Mouse (Mus musculus) heart, postnatal 0 days (tissue): ENCODE measurements at regions not wholly inside any gene's neighbourhood (a gene's known extent, or its start where the extent isn't known, plus 50 kb on each side); places are given as distances from the start of the nearest gene placed in this dataset.
A peak's percentile ranks its signal among the peaks of the same experiment; 100 is the strongest.

Experiments
- ATAC-seq: fragments of 200-750 bp; cut with Nextera tagmentation; 2 replicates; pipeline ENCODE4 v1.8.0; 2017; ENCODE audit warnings: low read depth, moderate number of reproducible peaks, moderate library complexity; ENCODE audit not compliant: insufficient read depth
- DNase-seq: peaks from one replicate; pipeline ENCODE4 v3.0.0-alpha.2; 2016; ENCODE audit warnings: low spot score
- H3K27ac ChIP-seq: fragments of 300-500 bp; sonication (generic); 2 replicates; pipeline ENCODE4 v1.5.1; 2014; ENCODE audit warnings: low read depth, mild to moderate bottlenecking
- H3K27me3 ChIP-seq: fragments of 300-500 bp; sonication (generic); 2 replicates; pipeline ENCODE4 v1.6.1; 2014; ENCODE audit warnings: low read length, mixed read lengths; ENCODE audit not compliant: control insufficient read depth, insufficient read depth
- H3K36me3 ChIP-seq: fragments of 300-500 bp; sonication (generic); replicated peaks from 2 replicates; pipeline ENCODE4 v1.6.1; 2014; ENCODE audit warnings: low read length, mixed read lengths; ENCODE audit not compliant: control insufficient read depth, insufficient read depth
- H3K4me1 ChIP-seq: fragments of 300-500 bp; sonication (generic); 2 replicates; pipeline ENCODE4 v1.6.1; 2014; ENCODE audit warnings: antibody characterized with exemption; ENCODE audit not compliant: control insufficient read depth, insufficient read depth
- H3K4me2 ChIP-seq: fragments of 300-500 bp; sonication (generic); 2 replicates; pipeline ENCODE4 v1.6.1; 2014; ENCODE audit warnings: low read depth, mild to moderate bottlenecking, low read length, moderate library complexity
- H3K4me3 ChIP-seq: fragments of 300-500 bp; sonication (generic); 2 replicates; pipeline ENCODE4 v1.5.1; 2014; ENCODE audit warnings: low read depth, low read length
- H3K9ac ChIP-seq: fragments of 300-500 bp; sonication (generic); replicated peaks from 2 replicates; pipeline ENCODE4 v1.6.1; 2014; ENCODE audit warnings: low read depth, low read length, mixed read lengths
- H3K9me3 ChIP-seq: fragments of 300-500 bp; sonication (generic); replicated peaks from 2 replicates; pipeline ENCODE4 v1.6.1; 2016; ENCODE audit warnings: low read length; ENCODE audit not compliant: control insufficient read depth
- CTCF ChIP-seq: IDR thresholded peaks from 2 replicates; pipeline ENCODE4 v1.5.1; 2016; ENCODE audit warnings: antibody characterized with exemption, control low read depth, low read depth
- EP300 ChIP-seq: IDR thresholded peaks from 2 replicates; pipeline ENCODE4 v1.6.1; 2016; ENCODE audit warnings: antibody characterized with exemption, low read depth
- WGBS: fragments of 180-500 bp; shearing (Covaris S2); extraction: QIAGEN DNeasy Blood & Tissue Kit; methylation state at CpG from one replicate; pipeline ENCODE4 v1.1.7; 2014; 5-methylcytosine and 5-hydroxymethylcytosine counted together

GRCm38 (mm10) chr15:97607617-97608206 is 97.9 kb downstream of the Rpap3 start:
- WGBS = 83% methylated on average over 15 of the region's 15 CpGs
- Histone ChIP-seq H3K9me3 (no peaks in the 10 kb centered on the region), H3K4me1 (no peaks in the 10 kb centered on the region), H3K4me3 (no peak overlapping the region), H3K27ac (no peak overlapping the region), H3K27me3 (0 out of 2 replicates have a peak, but pooled peaks cover 3% of the 10 kb centered on the region), H3K9ac (no peak overlapping the region), H3K36me3 (no peaks in the 10 kb centered on the region), H3K4me2 (no peak overlapping the region)
- no peak for TF ChIP-seq EP300
- TF ChIP-seq CTCF = no peak
- DNase-seq (no peak), ATAC-seq (no peak)

GRCm38 (mm10) chr15:97606630-97607381 is 98.8 kb downstream of the Rpap3 start:
- WGBS = 20% methylated on average over 25 of the region's 25 CpGs
- Histone ChIP-seq H3K27ac (no peak overlapping the region), H3K27me3 (0 out of 2 replicates have a peak, but pooled peaks cover 3% of the 10 kb centered on the region), H3K9ac (no peak overlapping the region), H3K4me1 (no peaks in the 10 kb centered on the region), H3K36me3 (no peaks in the 10 kb centered on the region), H3K4me3 (peak overlapping the region; percentile 11; the same call in 1 of the 2 replicates), H3K4me2 (peak overlapping the region; percentile 42), H3K9me3 (no peaks in the 10 kb centered on the region)
- TF ChIP-seq CTCF (no peak), EP300 (no peak)
- ATAC-seq = no peak
- no peak for DNase-seq

GRCm38 (mm10) chr15:97606232-97606629 is 99.4 kb downstream of the Rpap3 start:
- Histone ChIP-seq H3K27ac (no peak overlapping the region), H3K9ac (no peak overlapping the region)
- no peak for TF ChIP-seq EP300
- no peak for TF ChIP-seq CTCF

GRCm38 (mm10) chr15:97605791-97606190 is 99.8 kb downstream of the Rpap3 start:
- DNase-seq (no peak), ATAC-seq (no peak)
- TF ChIP-seq CTCF = no peak
- TF ChIP-seq EP300 = no peak
- 84% methylated on average over 7 of the region's 7 CpGs for WGBS
- H3K9ac ChIP-seq = no peak overlapping the region
- no peaks in the 10 kb centered on the region for H3K4me1 ChIP-seq
- H3K27me3 ChIP-seq = 0 out of 2 replicates have a peak, but pooled peaks cover 3% of the 10 kb centered on the region
- no peaks in the 10 kb centered on the region for H3K9me3 ChIP-seq
- H3K4me2 ChIP-seq = no peak overlapping the region
- H3K4me3 ChIP-seq = no peak overlapping the region
- no peak overlapping the region for H3K27ac ChIP-seq
- no peaks in the 10 kb centered on the region for H3K36me3 ChIP-seq

More at GRCm38 (mm10) chr15:97606232-97606629, 99.4 kb downstream of the Rpap3 start:
- Histone ChIP-seq H3K4me1 (no peaks in the 10 kb centered on the region), H3K27me3 (0 out of 2 replicates have a peak, but pooled peaks cover 3% of the 10 kb centered on the region), H3K36me3 (no peaks in the 10 kb centered on the region), H3K4me3 (no peak overlapping the region), H3K9me3 (no peaks in the 10 kb centered on the region), H3K4me2 (peak overlapping the region; percentile 42; the same call in 1 of the 2 replicates)
- no peak for DNase-seq
- 48% methylated on average over 6 of the region's 6 CpGs for WGBS
- no peak for ATAC-seq

- ATAC-seq = no peak
- TF ChIP-seq EP300 = no peak
- peak; percentile 30; the same call in 1 of the 2 replicates for TF ChIP-seq CTCF
- H3K4me2 ChIP-seq = no peak overlapping the region
- no peak overlapping the region for H3K4me3 ChIP-seq
- H3K36me3 ChIP-seq = no peaks in the 10 kb centered on the region
- H3K27ac ChIP-seq = no peak overlapping the region
- WGBS = 41% methylated on average over 6 of the region's 6 CpGs
- H3K4me1 ChIP-seq = no peaks in the 10 kb centered on the region
- DNase-seq = no peak
- H3K27me3 ChIP-seq = 0 out of 2 replicates have a peak, but pooled peaks cover 3% of the 10 kb centered on the region
- no peak overlapping the region for H3K9ac ChIP-seq
- H3K9me3 ChIP-seq = no peaks in the 10 kb centered on the region
Measured at GRCm38 (mm10) chr15:97603492-97603891, 102.1 kb downstream of the Rpap3 start.
